Mouse (Mus musculus): ENCODE measurements around the gene Sema7a.

Sema7a gene

DNA sequence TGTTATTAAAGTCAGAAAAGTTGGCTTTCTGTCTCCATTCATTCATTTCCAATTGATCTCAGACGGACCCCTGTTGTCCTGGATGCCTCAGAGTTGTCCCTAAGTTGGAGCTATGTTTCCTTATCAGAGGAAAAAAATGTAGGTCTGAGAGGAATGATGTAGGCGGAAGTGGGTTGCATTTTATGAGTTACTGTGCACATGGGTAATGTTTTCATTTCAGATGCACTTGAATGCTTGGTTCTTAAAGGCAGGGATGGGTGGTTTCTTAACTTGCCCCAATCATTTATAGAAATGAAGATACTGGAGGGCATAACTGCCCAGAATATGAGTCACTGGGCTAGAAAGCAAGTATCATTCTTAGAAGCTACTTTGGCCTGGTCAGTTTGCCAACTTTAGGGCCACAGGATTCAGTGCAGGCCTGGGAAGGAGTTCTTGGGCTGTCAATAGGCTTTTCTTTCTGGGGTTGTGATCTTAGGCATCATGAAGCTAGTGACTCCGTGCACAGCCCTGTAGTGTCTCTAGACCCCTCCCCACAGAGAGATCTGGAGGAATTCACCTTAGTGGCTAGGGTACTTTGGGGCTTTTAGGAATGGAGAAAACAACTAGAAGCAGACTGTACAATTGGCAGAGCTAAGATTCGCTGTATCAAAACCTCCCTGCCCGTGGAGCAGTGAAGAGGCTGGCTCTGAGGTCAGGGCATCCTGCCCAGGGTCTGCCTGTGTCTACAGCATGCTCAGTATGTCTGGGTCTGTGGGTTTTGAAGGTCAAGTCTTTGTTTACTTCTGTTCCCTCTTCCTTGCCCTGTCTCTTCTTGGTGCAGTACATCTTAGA, 1.5 kb upstream of the Sema7a start:
- peak; percentile 60 for DNase-seq (ENCODE audit: low spot score)

DNA sequence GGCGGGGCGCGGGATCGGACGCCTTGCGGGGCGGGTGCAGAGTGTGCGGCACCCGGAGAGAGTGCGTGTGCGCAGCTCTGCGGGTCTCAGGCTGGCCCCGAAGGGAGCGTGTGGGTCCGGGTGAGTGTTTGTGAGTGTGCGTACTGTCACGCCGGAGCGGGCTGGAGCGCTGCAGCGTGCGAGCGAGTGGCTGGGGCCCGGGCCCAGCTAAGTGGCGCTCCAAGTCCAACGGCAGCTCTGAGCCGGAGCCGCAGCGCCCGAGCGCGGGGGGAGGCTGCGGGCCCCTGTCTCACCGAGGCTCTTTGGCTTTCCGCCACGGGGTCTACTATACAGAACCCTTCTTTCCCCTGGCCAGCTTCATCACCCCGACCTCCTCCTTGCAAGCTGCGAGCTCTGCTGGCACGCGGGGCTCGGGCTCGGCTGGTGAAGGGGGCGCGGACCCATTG, 460 bp downstream of the Sema7a start:
- no peak for DNase-seq (ENCODE audit: low spot score)

DNA sequence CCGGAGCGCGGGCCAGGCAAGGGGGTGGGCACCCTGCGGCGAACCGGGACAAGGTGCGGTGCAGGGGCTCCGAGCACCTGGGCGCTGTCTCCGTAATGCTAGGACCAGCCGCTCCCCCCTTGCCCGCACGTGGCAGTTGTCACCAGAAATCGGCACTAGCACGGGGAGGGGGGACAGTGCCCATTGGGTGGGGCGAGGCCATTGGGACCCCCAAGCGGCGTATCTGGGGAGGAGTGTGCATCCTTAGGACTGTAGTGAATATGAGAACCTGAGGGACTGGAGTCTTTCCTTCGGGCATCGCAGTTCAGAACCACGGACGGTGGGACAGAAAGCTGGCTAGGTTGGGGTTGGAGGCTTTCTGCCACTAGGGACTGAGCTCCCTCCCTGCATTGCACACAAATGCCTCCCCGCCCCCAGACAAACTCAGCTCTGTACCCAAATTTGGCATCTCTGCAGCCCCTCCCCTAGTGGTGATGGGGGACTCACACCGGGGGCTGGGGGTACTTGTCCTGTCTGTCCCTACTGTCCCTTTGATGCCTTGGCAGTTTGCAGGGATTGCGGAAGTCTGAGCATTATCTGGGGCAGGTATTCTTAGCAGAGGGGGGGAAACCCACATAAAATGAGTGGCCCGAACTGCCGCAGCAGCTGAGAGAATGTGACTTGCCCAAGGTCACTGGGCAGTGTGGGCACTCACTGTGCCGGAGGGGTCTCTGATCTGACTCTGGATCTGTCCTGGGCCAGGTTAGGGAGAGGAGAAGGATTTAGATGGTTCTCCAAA, 1.1 kb downstream of the Sema7a start:
- no peak for DNase-seq (ENCODE audit: low spot score)

DNA sequence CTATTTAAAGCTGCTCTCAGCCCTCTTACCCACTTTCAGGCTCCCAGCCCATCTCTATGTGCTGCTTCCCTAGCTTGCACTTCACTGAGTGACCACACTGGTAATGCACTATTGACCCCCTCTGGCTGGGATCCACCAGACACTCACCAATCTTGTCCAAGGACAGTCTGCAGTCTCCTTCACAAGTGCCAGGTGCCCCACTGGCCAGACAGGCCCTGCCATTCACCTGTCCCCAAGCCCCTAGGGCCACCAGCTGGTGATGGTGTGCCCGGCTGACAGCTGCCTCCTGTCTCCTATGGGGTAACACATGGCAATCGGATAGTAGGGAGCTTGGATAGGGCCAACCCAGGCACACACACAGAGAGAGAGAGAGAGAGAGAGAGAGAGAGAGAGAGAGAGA, 2.1 kb downstream of the Sema7a start:
- no peak for DNase-seq (ENCODE audit: low spot score)

GRCm38 (mm10) chr9:57943067-57943466, 3.2 kb downstream of the Sema7a start:
- DNase-seq (ENCODE audit: low spot score): no peak

- peak; percentile 22 for DNase-seq (ENCODE audit: low spot score)
Observed at GRCm38 (mm10) chr9:57944572-57944971, 4.7 kb downstream of the Sema7a start.

GRCm38 (mm10) chr9:57945771-57946616, 6.1 kb downstream of the Sema7a start:
- no peak for DNase-seq (ENCODE audit: low spot score)

GRCm38 (mm10) chr9:57947381-57948030, 7.6 kb downstream of the Sema7a start:
- no peak for DNase-seq (ENCODE audit: low spot score)

DNA sequence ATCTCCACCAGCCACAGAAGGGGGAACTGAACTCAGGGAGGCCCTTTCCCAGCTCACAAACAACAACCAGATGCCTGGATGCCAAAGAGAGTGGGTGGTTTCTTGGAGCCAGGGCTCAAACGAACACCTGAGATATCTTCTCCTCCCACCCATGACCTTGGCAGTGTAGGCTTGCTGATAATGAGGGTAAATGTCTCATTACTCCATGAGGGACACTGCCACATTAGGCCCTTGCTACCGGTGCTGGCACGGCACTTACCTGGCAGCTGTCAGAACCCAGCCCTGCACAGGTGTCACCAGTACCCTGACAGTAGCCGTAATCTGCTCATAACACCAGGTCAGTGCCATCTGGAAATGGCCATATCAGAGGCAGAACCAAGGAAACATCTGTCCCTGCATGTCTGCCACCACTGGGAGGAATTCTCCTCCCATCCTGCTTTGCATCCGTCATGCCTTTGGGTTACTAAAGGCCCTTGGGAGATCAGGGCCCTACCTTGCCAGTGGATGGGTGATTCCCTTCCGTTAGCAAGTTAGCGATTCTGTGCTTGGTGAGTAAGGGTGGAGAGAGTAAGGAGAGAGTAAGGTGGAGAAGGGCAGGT, 8.5 kb downstream of the Sema7a start:
- DNase-seq (ENCODE audit: low spot score): no peak

DNA sequence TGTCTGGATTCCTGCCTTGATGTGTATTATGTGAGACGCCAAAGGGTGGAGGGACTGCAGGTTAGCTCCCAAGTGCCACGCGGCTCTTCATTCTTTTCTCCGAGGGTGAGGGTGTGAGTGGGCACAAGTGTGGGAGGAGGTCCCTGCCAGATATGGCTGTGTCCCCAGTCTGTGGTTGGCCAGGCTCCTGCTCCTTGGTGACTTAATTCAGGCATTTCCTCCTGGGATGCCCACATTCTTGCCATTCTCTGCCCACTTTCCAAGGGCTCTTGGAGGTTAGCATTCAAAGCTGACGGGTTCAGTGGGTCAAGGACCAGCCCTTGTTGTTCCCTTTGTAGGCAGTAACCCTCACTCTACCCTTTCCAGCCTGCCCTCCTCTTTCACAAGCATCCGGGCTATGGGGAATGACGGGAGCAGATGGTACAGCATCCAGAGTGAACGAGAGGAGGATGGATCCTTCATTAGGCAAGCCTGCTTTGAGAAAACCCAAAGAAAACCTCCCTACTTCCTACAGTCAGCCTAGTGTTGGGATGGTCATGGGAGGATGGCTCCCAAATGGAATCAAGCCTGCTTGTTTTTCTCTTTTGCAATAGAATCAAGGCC, 9.3 kb downstream of the Sema7a start:
- DNase-seq (ENCODE audit: low spot score): no peak

DNA sequence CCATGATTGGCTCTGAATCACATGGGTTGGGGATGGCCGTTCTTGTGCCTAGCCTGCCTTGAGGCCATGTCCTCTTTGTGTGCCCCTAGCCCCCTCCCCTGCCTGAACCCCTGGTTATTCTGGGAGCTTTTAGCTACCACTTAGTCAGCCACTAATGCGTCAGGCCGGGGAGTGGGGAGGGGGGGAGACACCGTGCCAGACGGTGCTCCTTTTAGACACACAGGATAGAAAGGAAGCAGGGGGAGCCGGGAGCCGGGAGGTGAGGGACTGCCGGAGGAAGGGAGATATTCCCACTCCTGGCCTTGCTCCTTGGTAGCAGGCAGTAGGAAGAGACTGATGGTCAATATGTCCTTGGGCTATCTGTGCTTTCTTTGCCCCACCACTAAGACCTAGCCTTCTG, 10.0 kb downstream of the Sema7a start:
- no peak for DNase-seq (ENCODE audit: low spot score)

- no peak for DNase-seq (ENCODE audit: low spot score)
Observed at GRCm38 (mm10) chr9:57950519-57950918, 10.6 kb downstream of the Sema7a start.

- DNase-seq (ENCODE audit: low spot score): no peak
Observed at GRCm38 (mm10) chr9:57951993-57952392, 12.1 kb downstream of the Sema7a start.

GRCm38 (mm10) chr9:57954962-57955744, 15.2 kb downstream of the Sema7a start:
- no peak for DNase-seq (ENCODE audit: low spot score)

DNA sequence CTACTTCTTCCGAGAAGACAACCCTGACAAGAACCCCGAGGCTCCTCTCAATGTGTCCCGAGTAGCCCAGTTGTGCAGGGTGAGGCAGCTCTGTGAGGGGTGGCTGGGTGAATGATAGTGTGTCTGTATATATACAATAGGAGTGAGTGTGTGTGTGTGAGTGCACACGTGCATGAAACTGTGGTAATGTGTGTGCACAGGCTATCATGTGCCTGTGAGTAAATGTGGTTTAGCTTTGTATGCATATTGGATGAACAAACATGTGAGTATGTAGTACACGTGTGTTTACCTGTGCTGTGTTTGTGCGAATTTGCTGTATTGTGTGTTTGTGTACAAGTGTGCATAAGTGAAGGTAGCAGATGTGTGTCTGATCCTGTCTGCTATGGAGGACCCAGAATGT, 15.9 kb downstream of the Sema7a start:
- no peak for DNase-seq (ENCODE audit: low spot score)

- no peak for DNase-seq (ENCODE audit: low spot score)
Observed at GRCm38 (mm10) chr9:57956196-57956837, 16.4 kb downstream of the Sema7a start.

- DNase-seq (ENCODE audit: low spot score): no peak
Observed at GRCm38 (mm10) chr9:57956838-57957236, 16.9 kb downstream of the Sema7a start.

GRCm38 (mm10) chr9:57958615-57959014, 18.7 kb downstream of the Sema7a start:
- no peak for DNase-seq (ENCODE audit: low spot score)

- DNase-seq (ENCODE audit: low spot score): no peak
Observed at GRCm38 (mm10) chr9:57959399-57959798, 19.5 kb downstream of the Sema7a start.

Measured in adipocyte (in vitro differentiated cells).